Mouse (Mus musculus): ENCODE results near the gene Emilin3.

Gene Emilin3

DNA sequence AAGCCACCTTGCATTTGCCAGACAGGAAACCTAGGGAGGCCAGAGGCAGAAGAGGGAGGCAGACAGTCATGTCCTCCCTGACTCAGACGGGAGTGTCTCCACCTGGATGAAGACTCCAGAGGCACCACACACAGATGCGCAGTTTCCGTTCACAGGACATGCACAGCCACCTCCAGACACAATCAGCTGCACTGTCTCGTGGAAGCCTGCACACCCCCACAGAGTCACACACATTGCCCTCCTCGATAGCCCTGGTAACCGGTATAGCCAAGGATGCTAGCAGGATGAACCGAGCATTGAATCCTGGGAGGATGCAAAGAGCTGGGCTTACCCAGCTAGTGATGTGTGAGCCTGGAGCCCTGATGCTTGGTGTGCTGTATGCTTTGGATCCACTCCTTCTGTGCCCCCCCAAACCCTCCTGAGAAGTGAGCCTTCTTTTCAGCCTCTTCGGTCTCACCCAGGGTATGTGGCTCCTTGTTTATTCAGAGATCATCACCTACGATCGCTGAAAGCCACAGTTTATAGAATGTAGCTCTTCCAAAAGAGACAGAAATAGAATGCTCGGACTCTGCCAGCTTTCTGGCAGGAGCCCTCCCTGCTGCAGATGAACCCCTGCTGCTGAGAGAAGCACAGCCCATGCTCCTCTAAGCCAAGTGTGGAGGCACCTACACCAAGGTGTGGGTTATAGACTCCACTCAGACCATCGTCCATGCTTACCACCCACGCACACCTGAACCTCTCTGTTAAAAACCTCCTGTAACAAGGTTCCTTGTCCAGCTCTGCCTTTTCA, 3.9 kb upstream of the Emilin3 start:
- no peak for DNase-seq

DNA sequence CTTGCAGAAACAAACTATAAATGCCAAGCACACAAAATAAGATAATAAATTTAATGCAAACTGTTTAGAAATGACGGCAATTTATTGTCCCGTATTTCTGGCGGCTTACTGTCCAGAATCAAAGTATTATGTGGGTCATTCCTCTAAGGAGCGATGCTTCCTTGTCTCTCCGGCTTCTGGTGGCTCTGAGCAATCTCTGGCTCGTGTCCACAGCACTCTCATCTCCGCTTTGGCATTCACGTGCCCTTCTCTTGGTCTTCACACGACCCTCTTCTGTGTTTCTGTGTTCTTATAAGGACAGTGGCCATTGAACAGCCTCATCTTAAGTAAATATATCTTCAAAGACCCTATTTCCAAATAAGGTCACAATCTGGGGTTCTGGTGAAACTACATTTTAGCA, 2.5 kb upstream of the Emilin3 start:
- no peak for DNase-seq

DNA sequence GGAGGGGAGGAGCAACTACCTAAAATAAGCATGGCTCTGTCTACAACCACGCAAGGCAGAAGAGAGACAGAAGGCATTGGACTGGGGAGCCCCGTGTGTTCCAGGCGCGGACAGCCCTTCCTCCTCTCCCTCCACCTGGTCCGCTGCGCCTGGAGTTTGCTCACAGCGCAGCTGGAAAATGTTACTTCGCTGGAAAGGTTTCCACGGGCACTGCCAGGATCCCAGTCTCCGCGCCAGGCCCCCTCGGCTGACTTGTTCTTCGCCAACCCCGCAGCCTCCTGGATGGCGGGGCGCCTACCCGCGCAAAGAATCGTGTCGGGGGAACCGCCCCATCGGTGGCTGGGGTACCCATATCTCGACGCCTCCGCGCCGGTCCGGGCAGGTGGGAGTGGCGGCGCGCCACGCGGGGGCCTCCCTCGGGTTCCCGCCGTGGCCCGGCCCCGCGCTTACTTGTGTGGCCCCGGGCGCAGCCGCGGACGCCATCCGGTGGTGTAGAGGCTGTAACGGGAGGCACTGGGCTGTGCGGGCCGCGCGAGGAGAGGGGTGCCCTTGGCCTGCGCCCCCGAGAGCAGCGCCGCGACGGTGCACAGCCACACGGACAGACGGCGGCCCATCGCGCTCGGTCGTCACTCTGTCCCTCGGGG, 448 bp downstream of the Emilin3 start:
- peak; percentile 89 for DNase-seq

DNA sequence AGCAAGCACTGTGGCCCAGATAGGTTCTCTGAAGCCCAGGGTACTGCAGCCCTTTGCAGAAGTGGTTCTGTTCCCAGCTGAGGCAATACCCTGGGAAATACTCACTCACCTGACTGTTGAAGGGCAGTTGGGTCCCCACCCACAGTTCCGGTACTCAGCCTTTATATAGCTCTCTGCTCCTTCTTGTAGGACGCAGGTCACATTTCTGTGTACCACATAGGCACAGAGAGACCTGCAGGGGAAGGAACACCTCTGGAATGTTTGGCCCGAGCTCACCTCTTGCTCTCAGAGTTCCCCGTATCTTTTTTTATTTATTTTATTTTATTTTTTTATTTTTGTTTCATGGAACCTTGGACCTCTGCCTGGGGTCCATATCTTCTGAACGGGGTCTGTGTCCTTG, 1.5 kb downstream of the Emilin3 start:
- peak; percentile 91 for DNase-seq

DNA sequence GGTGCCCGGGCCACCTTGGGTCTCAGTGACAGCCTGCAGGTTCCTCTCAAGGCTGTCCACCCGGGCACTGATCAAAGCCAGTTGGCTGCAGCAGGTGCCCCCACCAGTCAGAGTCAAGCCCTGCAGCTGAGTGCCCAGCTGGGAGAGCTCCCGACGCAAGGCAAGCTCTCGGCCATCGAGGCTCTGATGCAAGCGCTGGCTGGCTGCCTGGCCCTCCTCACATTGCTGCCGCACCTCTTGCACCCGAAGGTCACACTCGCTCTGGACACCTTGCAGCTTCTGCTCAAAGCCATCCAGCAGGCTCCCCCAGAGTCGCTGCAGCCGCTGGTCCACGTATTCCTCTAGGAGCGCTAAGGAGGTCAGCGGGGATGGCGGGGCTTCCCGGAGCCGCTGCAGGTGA, 3.5 kb downstream of the Emilin3 start:
- no peak for DNase-seq

DNA sequence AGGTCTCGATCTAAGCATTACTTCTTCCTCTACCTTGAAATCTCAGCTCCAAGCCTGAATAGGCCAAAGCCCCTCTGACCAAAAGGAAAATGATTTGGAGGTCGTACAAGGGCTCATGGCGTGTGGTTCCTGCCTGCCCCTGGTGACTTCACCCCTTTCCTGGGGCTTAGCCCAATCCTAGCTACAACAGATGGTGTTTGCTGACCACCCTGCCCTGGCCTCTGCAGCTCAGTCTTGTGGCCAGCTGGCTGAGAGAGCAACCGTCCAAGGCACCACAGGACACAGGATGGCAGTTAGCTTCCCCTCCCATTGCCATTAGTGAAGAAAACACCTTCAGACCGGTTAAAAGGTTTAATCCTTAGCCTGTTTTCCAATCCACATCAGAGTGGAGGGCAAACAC, 6.0 kb downstream of the Emilin3 start:
- DNase-seq, result no peak

DNA sequence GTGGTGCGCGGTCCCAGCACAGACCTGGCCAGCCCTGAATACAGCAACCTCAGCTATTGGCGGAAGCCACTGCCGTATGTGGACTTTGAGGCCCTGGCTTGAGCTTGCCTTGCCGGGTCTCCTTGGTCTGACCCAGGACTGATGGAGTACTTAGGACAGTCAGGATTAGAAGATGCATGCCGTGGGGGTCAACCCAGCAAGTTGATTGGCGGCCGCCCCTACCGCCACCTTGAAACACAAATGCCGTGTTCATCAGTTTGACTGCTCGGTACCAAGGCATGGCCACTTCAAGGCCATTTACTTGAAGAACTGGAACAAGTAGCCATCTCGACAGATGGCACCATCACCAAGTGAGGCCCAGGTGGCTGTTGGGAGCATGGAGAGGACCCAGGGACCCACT, 6.8 kb downstream of the Emilin3 start:
- no peak for DNase-seq

DNA sequence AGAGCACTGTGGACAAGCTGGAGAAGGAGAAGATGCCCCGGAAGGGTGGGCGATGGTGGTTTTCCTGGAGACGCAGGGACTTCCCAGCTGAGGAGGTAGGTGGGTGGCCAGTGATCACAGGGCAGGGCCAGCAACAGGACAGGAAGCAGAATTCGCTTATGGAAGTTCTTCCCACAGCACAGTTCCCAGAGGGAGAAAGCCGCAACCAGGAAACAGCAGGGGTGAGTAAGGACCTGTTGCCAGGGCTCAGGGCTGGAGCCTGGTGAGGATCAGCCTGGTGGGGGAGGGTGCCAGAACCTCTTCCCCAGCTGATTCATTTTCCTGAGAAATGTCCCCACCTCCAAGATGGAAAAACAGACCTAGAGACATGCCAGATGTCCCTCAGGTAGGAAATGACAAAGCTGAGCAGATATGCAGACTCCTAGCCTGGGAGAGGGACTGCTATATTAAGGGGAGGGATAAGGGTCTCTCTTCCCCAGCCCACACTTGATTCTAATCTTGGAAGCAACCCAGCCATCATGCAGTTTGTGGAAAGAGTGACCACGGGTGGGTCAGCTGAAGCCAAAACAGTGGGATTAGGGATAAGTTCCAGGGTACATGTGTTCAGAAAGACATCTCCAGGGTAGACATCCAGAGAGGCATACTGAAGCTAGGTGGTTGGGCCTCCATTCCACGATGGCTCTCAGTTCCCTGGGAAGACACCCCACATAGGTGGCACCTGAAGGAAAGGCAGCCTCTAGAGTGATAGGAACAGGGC, 10.3 kb downstream of the Emilin3 start:
- DNase-seq, result peak; percentile 95

DNA sequence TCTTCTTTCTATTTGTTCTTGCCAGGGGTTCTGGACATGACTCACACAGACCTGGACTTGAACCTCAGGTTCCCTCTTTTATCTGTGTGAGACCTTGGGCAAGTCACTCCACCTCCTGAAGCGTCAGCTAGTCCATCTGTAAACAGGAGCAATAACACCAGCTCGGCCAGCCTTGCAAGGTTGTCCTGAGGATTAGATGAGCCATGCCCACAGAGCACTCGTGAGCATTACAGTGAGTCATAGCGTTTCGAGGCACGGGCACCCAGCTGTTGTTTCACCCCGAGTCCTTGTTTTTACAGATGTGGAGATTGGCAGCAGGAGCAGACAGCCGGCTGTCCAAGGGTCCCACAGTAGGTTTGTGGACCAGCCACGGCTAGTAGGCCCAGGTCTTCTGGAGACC, 20.4 kb downstream of the Emilin3 start:
- no peak for DNase-seq

DNA sequence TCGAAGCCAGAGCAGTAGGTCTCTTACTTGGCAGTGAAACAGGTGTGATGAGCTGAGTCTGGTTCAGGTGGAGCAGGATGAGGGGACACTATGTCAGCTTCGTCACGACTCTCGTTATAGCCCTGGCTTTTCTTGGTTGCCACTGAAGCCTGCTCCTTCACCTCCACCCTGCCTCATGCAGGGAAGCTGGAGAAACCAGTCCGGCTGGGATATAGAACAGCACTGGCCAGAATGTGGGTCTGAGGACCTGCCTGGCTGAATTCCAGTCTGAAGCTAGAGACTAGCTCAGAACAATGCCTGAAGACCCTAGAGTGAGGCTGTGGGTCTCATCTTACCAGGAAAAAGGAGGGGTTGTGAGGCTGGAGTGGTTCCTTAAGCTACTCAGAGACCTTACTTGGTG, 21.1 kb downstream of the Emilin3 start:
- no peak for DNase-seq

DNA sequence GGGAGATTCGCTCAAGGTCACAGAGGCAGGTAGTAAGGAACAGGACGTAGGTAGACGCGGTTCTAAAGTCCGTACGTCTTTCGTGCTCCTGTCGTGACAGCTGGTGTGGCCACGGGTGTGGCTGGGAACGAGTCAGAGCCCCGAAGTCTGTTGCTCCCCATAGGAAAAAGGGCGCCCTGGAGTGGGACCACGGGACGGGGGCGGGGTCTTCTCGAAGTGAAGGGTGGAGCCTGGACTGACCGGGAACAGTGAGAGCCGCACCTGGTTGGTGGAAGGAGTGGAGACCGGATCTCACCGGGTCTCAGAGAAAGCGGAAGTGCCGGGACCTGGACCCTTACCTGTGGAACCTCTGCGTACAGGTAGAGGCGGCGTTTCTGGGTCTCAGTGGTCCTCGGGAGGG, 24.3 kb downstream of the Emilin3 start:
- peak; percentile 93 for DNase-seq

DNA sequence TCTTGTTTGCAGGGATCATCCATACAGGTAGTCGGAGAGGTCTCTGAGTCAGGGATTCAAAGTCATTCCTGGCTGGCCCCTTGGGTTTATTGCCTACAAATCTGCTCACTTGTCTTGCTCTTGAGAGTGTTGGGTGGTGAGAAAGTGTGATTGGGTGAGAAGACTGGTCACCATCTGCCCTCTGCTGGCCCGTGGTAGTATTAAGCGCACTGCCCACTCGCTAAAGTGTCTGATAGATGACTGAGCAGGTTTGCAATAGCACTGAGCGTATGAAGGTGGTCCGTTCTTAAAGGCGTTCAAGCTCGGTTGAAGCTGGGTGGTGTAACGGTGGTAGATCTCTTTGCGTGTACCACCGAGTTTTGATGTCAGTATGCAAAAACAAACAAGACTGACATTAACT, 24.8 kb downstream of the Emilin3 start:
- DNase-seq, result peak; percentile 97

DNA sequence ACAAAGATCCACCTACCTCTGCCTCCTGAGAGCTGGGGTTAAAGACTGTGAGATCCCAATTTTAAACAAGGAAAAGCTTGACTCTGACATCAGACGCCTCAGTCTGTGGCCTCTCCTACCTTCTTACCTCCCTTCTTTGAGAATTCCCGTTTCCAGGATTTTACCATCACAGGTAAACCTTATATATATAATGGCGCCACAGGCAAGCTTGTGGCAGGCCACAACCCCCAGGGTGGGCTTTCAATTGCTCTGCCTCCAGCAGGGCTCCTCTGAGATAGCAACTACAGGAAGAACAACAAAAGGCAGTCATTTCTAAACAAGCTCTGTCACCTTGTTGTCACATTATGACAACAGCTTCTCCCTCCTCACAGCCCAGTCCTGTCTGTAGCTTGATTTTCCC, 25.9 kb downstream of the Emilin3 start:
- peak; percentile 79 for DNase-seq

DNA sequence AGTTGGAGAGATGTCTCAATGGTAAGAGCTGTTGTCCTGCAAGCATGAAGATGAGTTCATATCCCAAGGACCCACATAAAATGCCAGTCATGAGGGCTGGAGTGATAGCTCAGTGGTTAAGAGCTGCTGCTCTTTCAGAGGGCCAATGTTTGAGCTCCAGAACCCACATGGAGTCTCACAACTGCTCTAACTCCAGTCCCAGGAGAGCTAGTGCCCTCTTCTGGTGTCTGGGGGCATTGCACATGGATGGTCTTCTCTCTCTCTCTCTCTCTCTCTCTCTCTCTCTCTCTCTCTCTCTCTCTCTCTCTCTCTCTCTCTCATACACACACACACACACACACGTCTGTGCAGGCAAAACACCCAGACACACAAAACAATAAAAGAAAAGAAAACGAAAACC, 27.3 kb downstream of the Emilin3 start:
- peak; percentile 83 for DNase-seq

DNA sequence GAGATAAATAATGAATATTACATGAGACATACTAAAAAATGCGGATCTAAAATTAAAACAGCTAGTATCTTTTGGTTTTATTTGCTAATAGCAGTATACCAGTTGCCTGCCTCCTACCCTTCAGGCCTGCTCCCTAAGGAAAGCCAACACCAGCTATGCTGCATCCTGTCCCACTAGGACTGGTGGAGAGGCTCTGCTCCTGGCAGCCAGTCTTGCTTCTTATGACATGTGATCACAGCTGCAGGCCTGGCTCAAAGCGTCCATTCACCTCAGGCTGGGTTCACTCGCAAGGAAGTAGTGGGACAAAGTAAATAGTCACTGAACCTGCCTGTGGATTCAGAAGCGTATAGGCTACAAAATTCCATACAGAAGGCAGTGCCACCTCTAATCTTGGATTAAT, 28.2 kb downstream of the Emilin3 start:
- DNase-seq, result peak; percentile 99

DNA sequence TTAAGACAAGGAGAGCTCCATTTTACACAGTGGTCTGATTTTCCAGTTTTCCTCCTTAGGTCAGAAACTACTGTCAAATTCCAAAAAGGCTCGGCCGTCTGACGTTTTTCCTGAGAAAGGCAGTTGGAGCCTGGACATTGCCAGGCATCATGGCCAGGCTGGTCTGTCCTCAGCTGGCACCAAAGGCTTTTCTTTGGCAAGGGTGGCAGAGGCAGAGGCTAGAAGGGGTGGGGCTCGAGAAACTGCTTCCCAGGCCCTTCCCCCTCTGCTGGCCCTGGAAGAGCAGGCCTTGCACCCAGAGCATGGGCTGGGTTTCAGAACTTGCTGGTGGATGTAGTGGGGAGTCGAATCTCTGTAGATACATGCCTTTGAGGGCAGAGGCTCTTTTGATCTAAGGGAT, 29.7 kb downstream of the Emilin3 start:
- peak; percentile 95 for DNase-seq

DNA sequence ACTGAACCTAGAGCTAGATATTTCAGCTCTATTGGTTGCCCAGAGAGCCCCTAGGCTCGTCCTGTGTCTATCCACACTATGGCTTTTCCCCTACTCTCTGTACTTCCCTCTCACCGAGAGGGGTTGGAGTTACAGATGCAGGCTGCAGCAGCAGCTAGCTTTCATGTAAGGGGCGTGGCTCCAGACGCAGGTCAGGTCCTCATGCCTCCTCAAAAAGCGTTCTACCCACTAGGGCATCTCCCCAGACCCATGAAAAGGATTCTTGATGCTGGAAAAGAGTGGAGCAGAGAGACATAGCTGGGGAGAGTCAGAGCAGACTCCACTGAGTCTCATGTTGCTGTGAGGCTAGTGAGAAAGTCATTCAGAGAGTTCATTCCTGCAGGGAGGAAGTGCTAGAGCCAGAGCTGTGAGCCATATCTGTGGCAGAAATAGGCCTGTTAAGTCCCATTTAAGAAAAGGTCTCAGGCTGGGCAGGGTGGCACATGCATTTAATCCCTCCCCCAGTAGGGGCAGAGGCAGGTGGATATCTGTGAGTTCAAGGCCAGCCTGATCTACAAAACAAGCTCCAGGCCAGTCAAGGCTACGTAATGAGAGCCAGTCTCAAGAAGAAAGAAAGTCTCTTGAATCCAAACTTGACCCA, 30.5 kb downstream of the Emilin3 start:
- peak; percentile 90 for DNase-seq

DNA sequence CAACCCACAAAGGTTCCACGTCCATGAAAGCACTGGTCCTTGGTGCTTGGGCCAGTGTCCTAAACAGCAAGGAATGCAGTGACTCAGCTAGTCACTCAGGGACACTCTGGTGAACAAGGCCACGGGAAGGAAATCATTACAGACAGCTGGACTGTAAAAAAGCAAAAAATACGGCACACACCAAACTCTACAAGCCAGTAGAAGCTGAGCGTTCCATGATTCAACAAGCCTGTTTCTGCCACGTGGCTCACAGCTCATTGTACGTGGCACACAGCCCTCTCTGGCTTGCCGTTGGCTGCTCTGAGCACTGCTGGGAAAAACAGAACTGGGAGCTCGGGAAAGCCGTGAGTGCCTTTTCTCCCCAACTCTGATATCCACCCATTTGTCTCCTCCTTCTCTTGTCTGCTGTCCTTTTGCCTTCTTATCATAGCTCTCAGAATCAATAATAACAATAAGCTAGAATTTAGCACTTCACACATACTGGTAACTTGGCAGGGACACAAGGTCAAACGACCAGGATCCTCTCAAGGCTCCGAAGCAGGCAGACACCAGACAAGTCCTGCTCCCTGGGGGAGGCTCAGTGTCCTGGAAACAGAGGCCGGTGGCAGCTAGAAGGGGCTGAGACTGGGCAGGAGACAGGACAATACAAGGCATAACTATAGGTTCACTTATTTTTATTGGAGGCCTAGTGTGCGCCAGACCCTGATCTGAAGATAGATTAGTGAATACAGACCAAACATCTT, 31.5 kb downstream of the Emilin3 start, which contains the start of gene Lpin3:
Lpin3 (plus strand) TSS at position 218 of the 743 bp plus-strand sequence.
- peak; percentile 99 for DNase-seq

DNA sequence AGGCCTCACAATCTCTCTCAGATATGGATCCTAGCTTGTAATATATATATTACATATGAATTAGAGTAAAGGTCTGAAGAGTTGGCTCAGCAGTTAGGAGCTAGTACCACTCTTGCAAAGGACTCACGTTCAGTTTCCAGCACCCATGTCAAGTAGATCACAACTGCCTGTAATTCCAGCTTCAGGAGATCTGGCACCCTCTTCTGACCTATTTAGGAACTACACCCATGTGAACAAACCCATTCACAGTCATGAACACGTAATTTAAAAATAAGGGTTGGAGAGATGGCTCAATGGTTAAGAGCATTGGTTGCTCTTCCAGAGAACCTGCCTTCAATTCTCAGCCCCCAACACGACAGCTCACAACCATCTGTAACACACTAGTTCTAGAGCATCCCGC, 36.0 kb downstream of the Emilin3 start:
- peak; percentile 79 for DNase-seq

DNA sequence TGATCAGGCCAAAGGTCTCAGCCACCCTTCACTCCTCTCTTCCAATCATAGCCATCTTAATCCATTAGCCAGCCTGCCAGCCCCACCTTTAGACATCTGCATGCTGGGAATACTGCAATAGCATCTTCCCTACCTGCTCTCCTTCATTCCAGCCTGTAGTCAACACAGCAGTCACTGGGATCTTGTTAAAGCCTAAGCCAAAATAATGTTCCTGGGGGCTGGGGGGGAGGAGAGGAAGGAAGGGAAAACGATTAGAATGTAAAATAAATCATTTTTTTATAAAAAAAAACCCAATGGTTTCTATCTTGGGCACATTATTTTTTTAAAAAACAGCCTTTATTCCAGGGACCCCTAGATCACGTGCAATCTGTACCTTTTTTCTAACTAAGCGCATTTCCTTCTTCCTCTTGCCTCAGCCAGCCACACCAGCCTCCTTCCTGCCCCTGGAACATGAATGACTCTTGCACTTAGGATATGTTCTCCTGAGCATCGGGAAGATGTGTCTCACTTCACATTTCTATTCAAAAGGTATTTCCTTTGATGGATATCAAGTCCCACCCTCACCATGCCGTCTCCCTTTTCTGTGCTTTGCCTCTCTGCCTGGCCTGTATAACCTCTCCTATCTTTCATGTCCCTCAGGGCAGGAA, 37.8 kb downstream of the Emilin3 start:
- DNase-seq, result peak; percentile 97

DNA sequence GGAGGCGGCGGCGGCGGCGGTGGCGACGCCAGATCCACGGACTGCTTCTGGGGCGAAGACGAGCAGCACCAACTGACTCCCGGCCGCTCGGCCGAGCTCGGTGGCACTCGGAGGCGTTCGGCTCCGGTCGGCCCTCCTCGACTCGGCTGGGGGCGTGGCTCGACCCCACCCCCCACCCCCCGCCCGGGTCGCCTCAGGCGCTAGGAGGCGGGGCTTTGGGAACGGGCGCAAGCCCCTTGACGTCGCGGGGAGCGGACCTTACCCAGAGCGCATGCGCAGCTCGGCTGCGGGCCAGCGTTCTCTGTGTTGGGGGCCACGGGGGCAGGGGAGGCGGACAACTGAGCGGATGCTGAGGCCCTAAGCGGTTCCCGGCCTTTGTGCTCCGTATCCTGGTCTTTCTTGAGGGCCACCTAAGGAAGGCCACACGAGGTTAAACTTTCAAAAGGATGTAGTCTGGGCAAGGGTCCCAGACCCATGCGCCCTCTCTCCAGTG, 39.2 kb downstream of the Emilin3 start, which contains the start of gene Zhx3:
Zhx3 (minus strand) TSS at position 109 of the 493 bp plus-strand sequence.
- DNase-seq, result peak; percentile 100

DNA sequence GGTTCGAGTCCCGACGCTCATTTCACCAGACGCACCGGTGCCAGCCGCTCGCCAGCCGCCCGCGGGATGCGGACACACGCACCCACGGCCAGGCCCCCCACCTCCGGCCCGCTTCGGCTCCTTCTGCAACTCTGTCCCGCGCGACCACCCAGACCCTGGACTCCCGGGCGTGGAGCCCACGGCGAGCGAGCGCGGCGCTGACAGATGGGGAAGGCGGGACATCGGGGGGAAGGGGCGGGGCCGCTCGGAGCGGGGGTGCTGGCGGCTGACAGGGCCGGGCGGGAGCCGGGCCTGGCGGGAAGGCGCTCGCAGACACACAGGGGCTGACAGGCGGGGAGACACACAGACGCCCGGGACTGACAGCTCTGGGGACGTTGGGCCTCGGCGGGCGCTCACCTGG, 39.7 kb downstream of the Emilin3 start:
- DNase-seq, result peak; percentile 99
